Mouse (Mus musculus): Measurements from ENCODE around the gene Zfp710.

The Zfp710 gene

DNA sequence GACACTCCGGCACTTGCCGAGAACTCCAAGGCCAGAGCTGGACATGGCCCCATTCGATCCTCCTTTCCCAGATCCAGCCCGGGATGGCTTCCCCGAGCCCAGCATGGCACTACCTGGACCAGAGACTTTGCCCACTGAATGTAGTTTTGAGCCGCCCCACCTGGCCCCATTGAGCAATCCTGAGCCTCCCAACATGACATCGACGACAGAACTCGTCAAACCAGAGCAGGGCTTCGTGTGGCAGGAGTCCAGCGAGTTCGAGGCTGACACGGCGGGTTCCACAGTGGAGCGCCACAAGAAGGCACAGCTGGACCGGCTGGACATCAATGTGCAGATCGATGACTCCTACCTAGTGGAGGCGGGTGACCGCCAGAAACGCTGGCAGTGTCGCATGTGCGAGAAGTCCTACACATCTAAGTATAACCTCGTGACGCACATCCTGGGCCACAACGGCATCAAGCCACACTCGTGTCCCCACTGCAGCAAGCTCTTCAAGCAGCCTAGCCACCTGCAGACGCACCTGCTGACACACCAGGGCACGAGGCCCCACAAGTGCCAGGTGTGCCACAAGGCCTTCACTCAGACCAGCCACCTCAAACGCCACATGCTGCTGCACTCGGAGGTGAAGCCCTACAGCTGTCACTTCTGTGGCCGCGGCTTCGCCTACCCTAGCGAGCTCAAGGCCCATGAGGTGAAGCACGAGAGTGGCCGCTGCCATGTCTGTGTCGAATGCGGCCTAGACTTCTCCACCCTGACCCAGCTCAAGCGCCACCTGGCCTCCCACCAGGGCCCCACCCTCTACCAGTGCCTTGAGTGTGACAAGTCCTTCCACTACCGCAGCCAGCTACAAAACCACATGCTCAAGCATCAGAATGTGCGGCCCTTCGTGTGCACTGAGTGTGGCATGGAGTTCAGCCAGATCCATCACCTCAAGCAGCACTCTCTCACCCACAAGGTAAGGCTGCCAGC is 57.3 kb downstream of the Zfp710 start:
- no peak for DNase-seq

GRCm38 (mm10) chr7:80084484-80084931 is 59.9 kb downstream of the Zfp710 start:
- DNase-seq, result peak; percentile 86

DNA sequence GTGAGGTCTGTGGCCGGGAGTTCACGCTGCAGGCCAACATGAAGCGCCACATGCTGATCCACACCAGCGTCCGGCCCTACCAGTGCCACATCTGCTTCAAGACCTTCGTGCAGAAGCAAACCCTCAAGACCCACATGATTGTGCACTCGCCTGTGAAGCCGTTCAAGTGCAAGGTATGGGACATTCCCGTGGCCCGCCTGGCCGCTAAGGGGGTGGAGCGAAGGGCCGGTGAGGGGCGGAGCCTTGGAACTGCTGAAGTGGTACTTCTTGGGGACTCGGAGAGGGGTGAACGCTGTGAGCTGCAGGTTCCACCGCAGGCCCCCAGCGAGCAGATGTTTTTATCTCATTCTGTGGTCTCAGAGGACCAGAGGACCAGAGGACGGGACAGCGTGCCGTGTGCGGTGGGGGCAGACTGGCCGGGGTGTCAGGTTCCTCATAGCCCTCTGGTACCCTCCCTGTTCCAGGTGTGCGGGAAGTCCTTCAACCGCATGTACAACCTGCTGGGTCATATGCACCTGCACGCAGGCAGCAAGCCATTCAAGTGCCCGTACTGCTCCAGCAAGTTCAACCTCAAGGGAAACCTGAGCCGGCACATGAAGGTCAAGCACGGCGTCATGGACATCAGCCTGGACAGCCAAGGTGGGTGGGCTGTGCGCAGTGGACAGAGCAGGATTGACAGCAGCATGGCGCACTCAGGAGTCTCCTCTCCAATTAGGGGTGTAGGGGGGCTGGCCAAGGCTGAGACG is 61.5 kb downstream of the Zfp710 start:
- DNase-seq, result no peak

GRCm38 (mm10) chr7:80088191-80088590 is 63.6 kb downstream of the Zfp710 start:
- DNase-seq, result no peak

- DNase-seq, result peak; percentile 46
Measured at GRCm38 (mm10) chr7:80090191-80091003, 65.8 kb downstream of the Zfp710 start.

- peak; percentile 88 for DNase-seq
Measured at GRCm38 (mm10) chr7:80091004-80091865, 66.6 kb downstream of the Zfp710 start.

GRCm38 (mm10) chr7:80091866-80092210 is 67.2 kb downstream of the Zfp710 start:
- DNase-seq, result no peak

GRCm38 (mm10) chr7:80092351-80093046 is 67.9 kb downstream of the Zfp710 start:
- peak; percentile 42 for DNase-seq

GRCm38 (mm10) chr7:80094481-80094880 is 69.9 kb downstream of the Zfp710 start:
- DNase-seq, result no peak

- no peak for DNase-seq
Measured at GRCm38 (mm10) chr7:80095598-80096309, 71.1 kb downstream of the Zfp710 start.

- no peak for DNase-seq
Measured at GRCm38 (mm10) chr7:80098389-80098976, 73.9 kb downstream of the Zfp710 start.

GRCm38 (mm10) chr7:80103335-80103734 is 78.7 kb downstream of the Zfp710 start:
- no peak for DNase-seq

DNA sequence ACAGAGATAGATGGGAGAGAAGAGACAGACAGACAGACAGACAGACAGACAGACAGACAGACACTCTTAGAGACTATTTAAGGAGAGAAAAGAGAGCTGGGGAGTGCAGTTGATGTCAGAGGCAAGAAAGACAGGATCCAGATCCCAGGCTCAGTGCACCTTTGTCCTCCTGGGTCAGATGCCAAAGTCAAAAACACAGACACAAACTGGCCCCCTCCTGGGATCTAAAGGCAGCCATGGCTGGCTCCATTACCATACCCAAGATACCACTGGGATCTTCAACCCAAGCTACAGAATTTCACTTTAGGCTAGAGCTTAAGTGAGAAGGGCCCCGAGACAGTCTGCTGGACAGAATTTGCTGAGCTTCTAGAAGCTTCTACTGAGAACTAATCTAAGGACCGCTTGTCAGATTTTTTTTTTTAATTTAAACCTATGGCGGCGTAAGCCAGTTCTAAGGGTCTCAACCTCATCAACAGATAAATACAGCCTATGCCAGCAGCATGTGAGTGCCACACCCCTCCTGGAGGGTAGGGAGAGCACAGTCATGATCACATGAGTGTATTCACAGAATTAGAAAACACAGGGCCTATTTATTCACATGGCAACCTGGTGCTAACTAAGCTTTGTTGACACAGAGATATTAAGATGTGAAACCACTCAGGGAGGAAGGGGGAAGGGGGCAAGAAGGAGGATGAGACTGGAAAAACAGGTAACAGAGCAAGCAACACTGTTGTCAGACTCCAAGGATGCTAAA is 81.2 kb downstream of the Zfp710 start:
- no peak for DNase-seq

GRCm38 (mm10) chr7:80106441-80106840 is 81.8 kb downstream of the Zfp710 start:
- DNase-seq, result no peak

GRCm38 (mm10) chr7:80111066-80112045 is 86.7 kb downstream of the Zfp710 start:
- DNase-seq, result no peak

DNA sequence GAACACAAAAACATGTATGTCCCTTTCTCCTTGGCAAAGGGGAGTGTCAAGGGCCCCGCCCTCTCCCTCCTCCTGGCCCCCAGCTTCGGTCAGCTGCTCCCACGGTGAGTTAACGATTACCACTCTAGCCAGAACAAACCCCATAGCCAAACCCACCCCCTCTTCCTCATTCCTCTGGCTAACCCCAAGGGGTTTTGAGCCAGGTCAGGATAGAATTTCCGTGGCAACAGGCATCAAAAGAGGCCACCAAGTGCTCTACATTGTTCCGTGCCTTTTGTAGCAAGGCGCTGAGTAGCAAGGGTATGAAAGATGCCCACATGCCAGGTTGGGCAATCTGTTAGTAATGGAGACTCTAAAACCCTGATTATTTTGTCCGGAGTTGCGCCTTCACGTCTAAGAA is 89.4 kb downstream of the Zfp710 start:
- DNase-seq, result no peak

- DNase-seq, result peak; percentile 85
Measured at GRCm38 (mm10) chr7:80114451-80115223, 90.0 kb downstream of the Zfp710 start.
